Mouse (Mus musculus): ENCODE results near the gene Tenm3. TPM values are rescaled to one million over a fixed set of nuclear protein-coding genes. Genes with fewer than 3 reads are reported as not detected.

The Tenm3 gene
- polyA plus RNA-seq, 1 experiment from 2014 or later = 57.1 TPM

- 86% methylated on average over 10 of the region's 10 CpGs for WGBS
These were observed 110.0 kb downstream of the Tenm3 start for GRCm38 (mm10) chr8:48733731-48734130.

GRCm38 (mm10) chr8:48733057-48733456, 110.7 kb downstream of the Tenm3 start:
- Histone ChIP-seq H3K9me3 (no peaks in the 10 kb centered on the region), H3K36me3 (no peaks in the 10 kb centered on the region), H3K4me2 (replicated peaks) (no peak overlapping the region), H3K27me3 (no peaks in the 10 kb centered on the region), H3K4me1 (replicated peaks) (0 out of 2 replicates have a peak, but pooled peaks cover 7% of the 10 kb centered on the region), H3K4me3 (replicated peaks) (no peak overlapping the region), H3K9ac (replicated peaks) (no peak overlapping the region), H3K27ac (no peak overlapping the region)
- WGBS = 77% methylated on average over 4 of the region's 4 CpGs
- no peak for ATAC-seq

More at GRCm38 (mm10) chr8:48733731-48734130, 110.0 kb downstream of the Tenm3 start:
- Histone ChIP-seq H3K4me2 (replicated peaks) (no peak overlapping the region), H3K36me3 (no peaks in the 10 kb centered on the region), H3K27me3 (no peaks in the 10 kb centered on the region), H3K4me3 (replicated peaks) (no peak overlapping the region), H3K4me1 (replicated peaks) (peaks cover 7% of the 10 kb centered on the region; the same call in 1 of the 2 replicates), H3K27ac (no peak overlapping the region), H3K9ac (replicated peaks) (no peak overlapping the region), H3K9me3 (no peaks in the 10 kb centered on the region)
- ATAC-seq = no peak

- H3K27me3 ChIP-seq = no peaks in the 10 kb centered on the region
- no peak overlapping the region for H3K27ac ChIP-seq
- H3K4me2 ChIP-seq (replicated peaks) = no peak overlapping the region
- H3K4me1 ChIP-seq (replicated peaks) = no peaks in the 10 kb centered on the region
- no peak for ATAC-seq
- no peak overlapping the region for H3K9ac ChIP-seq (replicated peaks)
- no peaks in the 10 kb centered on the region for H3K36me3 ChIP-seq
- H3K9me3 ChIP-seq = no peaks in the 10 kb centered on the region
- 74% methylated on average over 6 of the region's 6 CpGs for WGBS
- H3K4me3 ChIP-seq (replicated peaks) = no peak overlapping the region
These were observed 113.0 kb downstream of the Tenm3 start for GRCm38 (mm10) chr8:48730701-48731100.

GRCm38 (mm10) chr8:48728833-48729690, 114.7 kb downstream of the Tenm3 start:
- 77% methylated on average over 21 of the region's 21 CpGs for WGBS
- no peaks in the 10 kb centered on the region for H3K4me1 ChIP-seq (replicated peaks)
- H3K36me3 ChIP-seq = no peaks in the 10 kb centered on the region
- H3K9ac ChIP-seq (replicated peaks) = no peak overlapping the region
- H3K4me2 ChIP-seq (replicated peaks) = no peak overlapping the region
- no peak overlapping the region for H3K4me3 ChIP-seq (replicated peaks)
- ATAC-seq = no peak
- no peak overlapping the region for H3K27ac ChIP-seq
- H3K9me3 ChIP-seq = no peaks in the 10 kb centered on the region
- no peaks in the 10 kb centered on the region for H3K27me3 ChIP-seq

- no peak for ATAC-seq
- Histone ChIP-seq H3K4me2 (replicated peaks) (no peak overlapping the region), H3K27ac (no peak overlapping the region), H3K27me3 (no peaks in the 10 kb centered on the region), H3K4me1 (replicated peaks) (peaks cover 2% of the 10 kb centered on the region), H3K36me3 (no peaks in the 10 kb centered on the region), H3K9me3 (no peaks in the 10 kb centered on the region), H3K9ac (replicated peaks) (no peak overlapping the region), H3K4me3 (replicated peaks) (no peak overlapping the region)
- 90% methylated on average over 6 of the region's 6 CpGs for WGBS
These were observed 115.7 kb downstream of the Tenm3 start for GRCm38 (mm10) chr8:48728006-48728405.

- no peak overlapping the region for H3K4me3 ChIP-seq (replicated peaks)
- no peak overlapping the region for H3K9ac ChIP-seq (replicated peaks)
- H3K27me3 ChIP-seq = no peaks in the 10 kb centered on the region
- H3K4me1 ChIP-seq (replicated peaks) = peaks cover 6% of the 10 kb centered on the region
- WGBS = 29% methylated on average over 14 of the region's 14 CpGs
- H3K36me3 ChIP-seq = no peaks in the 10 kb centered on the region
- no peaks in the 10 kb centered on the region for H3K9me3 ChIP-seq
- no peak overlapping the region for H3K4me2 ChIP-seq (replicated peaks)
- peak overlapping the region; percentile 22 for H3K27ac ChIP-seq
- ATAC-seq = peak; percentile 70; the same call in 1 of the 2 replicates
These were observed 121.0 kb downstream of the Tenm3 start for GRCm38 (mm10) chr8:48722744-48723143.

GRCm38 (mm10) chr8:48722318-48722717, 121.4 kb downstream of the Tenm3 start:
- H3K4me1 ChIP-seq (replicated peaks) = peaks cover 6% of the 10 kb centered on the region
- no peaks in the 10 kb centered on the region for H3K9me3 ChIP-seq
- H3K27me3 ChIP-seq = no peaks in the 10 kb centered on the region
- H3K4me3 ChIP-seq (replicated peaks) = no peak overlapping the region
- no peaks in the 10 kb centered on the region for H3K36me3 ChIP-seq
- no peak for ATAC-seq
- 76% methylated on average over 7 of the region's 7 CpGs for WGBS
- no peak overlapping the region for H3K4me2 ChIP-seq (replicated peaks)
- no peak overlapping the region for H3K9ac ChIP-seq (replicated peaks)
- peak overlapping the region; percentile 22 for H3K27ac ChIP-seq

GRCm38 (mm10) chr8:48721376-48721775, 122.4 kb downstream of the Tenm3 start:
- H3K4me2 ChIP-seq (replicated peaks) = no peak overlapping the region
- no peak overlapping the region for H3K27ac ChIP-seq
- H3K36me3 ChIP-seq = no peaks in the 10 kb centered on the region
- peaks cover 6% of the 10 kb centered on the region for H3K4me1 ChIP-seq (replicated peaks)
- H3K9me3 ChIP-seq = no peaks in the 10 kb centered on the region
- 96% methylated on average over 12 of the region's 12 CpGs for WGBS
- no peak overlapping the region for H3K9ac ChIP-seq (replicated peaks)
- no peaks in the 10 kb centered on the region for H3K27me3 ChIP-seq
- ATAC-seq = no peak
- H3K4me3 ChIP-seq (replicated peaks) = no peak overlapping the region

- no peaks in the 10 kb centered on the region for H3K27me3 ChIP-seq
- no peaks in the 10 kb centered on the region for H3K36me3 ChIP-seq
- H3K9me3 ChIP-seq = no peaks in the 10 kb centered on the region
- H3K9ac ChIP-seq (replicated peaks) = no peak overlapping the region
- H3K4me2 ChIP-seq (replicated peaks) = no peak overlapping the region
- no peak for ATAC-seq
- WGBS = 64% methylated on average over 9 of the region's 9 CpGs
- no peak overlapping the region for H3K4me3 ChIP-seq (replicated peaks)
- no peaks in the 10 kb centered on the region; the same call in 1 of the 2 replicates for H3K4me1 ChIP-seq (replicated peaks)
- H3K27ac ChIP-seq = no peak overlapping the region
These were observed 128.1 kb downstream of the Tenm3 start for GRCm38 (mm10) chr8:48715616-48716015.

GRCm38 (mm10) chr8:48706666-48707065, 137.1 kb downstream of the Tenm3 start:
- no peak overlapping the region for H3K4me2 ChIP-seq (replicated peaks)
- no peak overlapping the region for H3K9ac ChIP-seq (replicated peaks)
- WGBS = 84% methylated on average over 6 of the region's 6 CpGs
- no peaks in the 10 kb centered on the region for H3K4me1 ChIP-seq (replicated peaks)
- no peak overlapping the region for H3K27ac ChIP-seq
- no peak overlapping the region for H3K4me3 ChIP-seq (replicated peaks)
- no peak for ATAC-seq
- peaks cover 7% of the 10 kb centered on the region; the same call in 1 of the 2 replicates for H3K9me3 ChIP-seq
- H3K36me3 ChIP-seq = 0 out of 2 replicates have a peak, but pooled peaks cover 4% of the 10 kb centered on the region
- H3K27me3 ChIP-seq = no peaks in the 10 kb centered on the region

- Histone ChIP-seq H3K9ac (replicated peaks) (no peak overlapping the region), H3K4me1 (replicated peaks) (no peaks in the 10 kb centered on the region), H3K9me3 (peaks cover 7% of the 10 kb centered on the region; the same call in 1 of the 2 replicates), H3K36me3 (0 out of 2 replicates have a peak, but pooled peaks cover 4% of the 10 kb centered on the region), H3K4me3 (replicated peaks) (no peak overlapping the region), H3K27me3 (no peaks in the 10 kb centered on the region), H3K27ac (no peak overlapping the region), H3K4me2 (replicated peaks) (no peak overlapping the region)
- ATAC-seq = no peak
- WGBS = 91% methylated on average over 10 of the region's 10 CpGs
These were observed 138.8 kb downstream of the Tenm3 start for GRCm38 (mm10) chr8:48704885-48705515.

- Histone ChIP-seq H3K4me3 (replicated peaks) (no peak overlapping the region), H3K4me2 (replicated peaks) (no peak overlapping the region), H3K27me3 (no peaks in the 10 kb centered on the region), H3K9me3 (peaks cover 7% of the 10 kb centered on the region; the same call in 1 of the 2 replicates), H3K27ac (no peak overlapping the region), H3K36me3 (0 out of 2 replicates have a peak, but pooled peaks cover 4% of the 10 kb centered on the region), H3K4me1 (replicated peaks) (no peaks in the 10 kb centered on the region), H3K9ac (replicated peaks) (no peak overlapping the region)
- 89% methylated on average over 6 of the region's 6 CpGs for WGBS
- ATAC-seq = no peak
These were observed 139.3 kb downstream of the Tenm3 start for GRCm38 (mm10) chr8:48704485-48704884.

Data from midbrain, embryonic 13.5 days (tissue).